Mouse (Mus musculus) liver, embryonic 12.5 days (tissue): ENCODE data around the gene Ergic1. TPM values are rescaled to one million over a fixed set of nuclear protein-coding genes. Genes with fewer than 3 reads are reported as not detected.

ENCODE experiments used
- ATAC-seq: fragments of 200-750 bp; cut with Nextera tagmentation; 2 replicates; pipeline ENCODE4 v1.8.0; 2017; ENCODE audit warnings: moderate number of reproducible peaks, mild to moderate bottlenecking, moderate library complexity
- H3K27ac ChIP-seq: fragments of 300-500 bp; sonication (generic); 2 replicates; pipeline ENCODE4 v1.5.1; 2016; ENCODE audit warnings: mild to moderate bottlenecking
- H3K27me3 ChIP-seq: fragments of 300-500 bp; sonication (generic); replicated peaks from 2 replicates; pipeline ENCODE4 v1.6.1; 2016; ENCODE audit warnings: mild to moderate bottlenecking, moderate library complexity
- H3K36me3 ChIP-seq: fragments of 300-500 bp; sonication (generic); 2 replicates; pipeline ENCODE4 v1.6.1; 2016; ENCODE audit warnings: mild to moderate bottlenecking, moderate library complexity
- H3K4me1 ChIP-seq: fragments of 300-500 bp; sonication (generic); 2 replicates; pipeline ENCODE4 v1.6.1; 2016
- H3K4me2 ChIP-seq: fragments of 300-500 bp; sonication (generic); 2 replicates; pipeline ENCODE4 v1.6.1; 2016; ENCODE audit warnings: mild to moderate bottlenecking, moderate library complexity
- H3K4me3 ChIP-seq: fragments of 300-500 bp; sonication (generic); 2 replicates; pipeline ENCODE4 v1.5.1; 2016; ENCODE audit warnings: mild to moderate bottlenecking, moderate library complexity
- H3K9ac ChIP-seq: fragments of 300-500 bp; sonication (generic); 2 replicates; pipeline ENCODE4 v1.6.1; 2016; ENCODE audit warnings: mild to moderate bottlenecking, moderate library complexity
- H3K9me3 ChIP-seq: fragments of 300-500 bp; sonication (generic); replicated peaks from 2 replicates; pipeline ENCODE4 v1.6.1; 2016; ENCODE audit warnings: mild to moderate bottlenecking, moderate library complexity
- WGBS: fragments of 180-500 bp; shearing (Covaris S2); methylation state at CpG from one replicate; pipeline ENCODE4 v1.1.7; 2016; ENCODE audit not compliant: insufficient replicate concordance; 5-methylcytosine and 5-hydroxymethylcytosine counted together
- polyA plus RNA-seq: library from polyadenylated mRNA; unstranded; fragments of >200 nt; fragmentation: Nextera tagmentation; extraction: Ambion mirVana; gene quantifications from 2 replicates; pipeline ENCODE4 v1.2.1, GENCODE M21; 2016

Ergic1 gene
- polyA plus RNA-seq, 1 experiment from 2014 or later, result 45.7 TPM

- H3K4me2 ChIP-seq, result no peak overlapping the region
- H3K4me3 ChIP-seq, result no peak overlapping the region
- H3K27ac ChIP-seq, result no peak overlapping the region
- no peak overlapping the region for H3K9ac ChIP-seq
- no peaks in the 10 kb centered on the region for H3K27me3 ChIP-seq
- WGBS, result 81% methylated on average over 7 of the region's 7 CpGs
- H3K9me3 ChIP-seq, result no peaks in the 10 kb centered on the region
- 0 out of 2 replicates have a peak, but pooled peaks cover 6% of the 10 kb centered on the region for H3K4me1 ChIP-seq
- H3K36me3 ChIP-seq, result peaks cover 81% of the 10 kb centered on the region
- no peak for ATAC-seq
Measured at GRCm38 (mm10) chr17:26635951-26636350, 74.7 kb downstream of the Ergic1 start.

- H3K4me2 ChIP-seq, result no peak overlapping the region
- ATAC-seq, result no peak
- H3K4me3 ChIP-seq, result no peak overlapping the region
- H3K27me3 ChIP-seq, result no peaks in the 10 kb centered on the region
- whole genome bisulfite sequencing, result 60% methylated on average over 4 of the region's 4 CpGs
- H3K27ac ChIP-seq, result peak overlapping the region; percentile 43
- H3K4me1 ChIP-seq, result 0 out of 2 replicates have a peak, but pooled peaks cover 6% of the 10 kb centered on the region
- H3K9me3 ChIP-seq, result no peaks in the 10 kb centered on the region
- peaks cover 83% of the 10 kb centered on the region for H3K36me3 ChIP-seq
- no peak overlapping the region for H3K9ac ChIP-seq
Measured at GRCm38 (mm10) chr17:26637851-26638250, 76.6 kb downstream of the Ergic1 start.

GRCm38 (mm10) chr17:26638655-26639054 lies 77.4 kb downstream of the Ergic1 start:
- Histone ChIP-seq H3K9me3 (no peaks in the 10 kb centered on the region), H3K36me3 (peaks cover 84% of the 10 kb centered on the region), H3K4me2 (no peak overlapping the region), H3K9ac (no peak overlapping the region), H3K27me3 (no peaks in the 10 kb centered on the region), H3K27ac (no peak overlapping the region), H3K4me3 (no peak overlapping the region), H3K4me1 (0 out of 2 replicates have a peak, but pooled peaks cover 6% of the 10 kb centered on the region)
- ATAC-seq, result peak; percentile 48; the same call in 1 of the 2 replicates
- 23% methylated on average over 7 of the region's 7 CpGs for WGBS

- Histone ChIP-seq H3K27me3 (no peaks in the 10 kb centered on the region), H3K9me3 (no peaks in the 10 kb centered on the region), H3K36me3 (peaks cover 84% of the 10 kb centered on the region), H3K9ac (no peak overlapping the region), H3K4me3 (no peak overlapping the region), H3K4me1 (0 out of 2 replicates have a peak, but pooled peaks cover 6% of the 10 kb centered on the region), H3K27ac (no peak overlapping the region), H3K4me2 (no peak overlapping the region)
- 74% methylated on average over 2 of the region's 2 CpGs for WGBS
- ATAC-seq, result no peak
Measured at GRCm38 (mm10) chr17:26639791-26640190, 78.5 kb downstream of the Ergic1 start.

GRCm38 (mm10) chr17:26640286-26640740 lies 79.0 kb downstream of the Ergic1 start:
- no peak overlapping the region for H3K4me3 ChIP-seq
- no peak overlapping the region for H3K4me2 ChIP-seq
- H3K27me3 ChIP-seq, result no peaks in the 10 kb centered on the region
- no peak overlapping the region for H3K27ac ChIP-seq
- ATAC-seq, result no peak
- peaks cover 82% of the 10 kb centered on the region for H3K36me3 ChIP-seq
- H3K9ac ChIP-seq, result no peak overlapping the region
- H3K9me3 ChIP-seq, result no peaks in the 10 kb centered on the region
- WGBS, result 85% methylated on average over 3 of the region's 3 CpGs
- peaks cover 11% of the 10 kb centered on the region; the same call in 1 of the 2 replicates for H3K4me1 ChIP-seq

GRCm38 (mm10) chr17:26643456-26643855 lies 82.2 kb downstream of the Ergic1 start:
- Histone ChIP-seq H3K9ac (no peak overlapping the region), H3K4me1 (peaks cover 8% of the 10 kb centered on the region; the same call in 1 of the 2 replicates), H3K27ac (no peak overlapping the region), H3K27me3 (no peaks in the 10 kb centered on the region), H3K4me2 (no peak overlapping the region), H3K9me3 (no peaks in the 10 kb centered on the region), H3K36me3 (peaks cover 82% of the 10 kb centered on the region), H3K4me3 (no peak overlapping the region)
- 89% methylated on average over 8 of the region's 8 CpGs for WGBS
- ATAC-seq, result no peak

GRCm38 (mm10) chr17:26643993-26644392 lies 82.7 kb downstream of the Ergic1 start:
- Histone ChIP-seq H3K4me3 (no peak overlapping the region), H3K9ac (no peak overlapping the region), H3K4me1 (peaks cover 8% of the 10 kb centered on the region; the same call in 1 of the 2 replicates), H3K27me3 (no peaks in the 10 kb centered on the region), H3K4me2 (no peak overlapping the region), H3K36me3 (peaks cover 83% of the 10 kb centered on the region), H3K27ac (no peak overlapping the region), H3K9me3 (no peaks in the 10 kb centered on the region)
- no peak for ATAC-seq
- WGBS, result 90% methylated on average over 2 of the region's 2 CpGs

- Histone ChIP-seq H3K4me3 (no peak overlapping the region), H3K27me3 (no peaks in the 10 kb centered on the region), H3K9ac (no peak overlapping the region), H3K4me1 (peaks cover 8% of the 10 kb centered on the region; the same call in 1 of the 2 replicates), H3K36me3 (peaks cover 77% of the 10 kb centered on the region), H3K27ac (no peak overlapping the region), H3K9me3 (no peaks in the 10 kb centered on the region), H3K4me2 (no peak overlapping the region)
- 78% methylated on average over 9 of the region's 9 CpGs for WGBS
- no peak for ATAC-seq
Measured at GRCm38 (mm10) chr17:26644509-26645410, 83.5 kb downstream of the Ergic1 start.

- H3K36me3 ChIP-seq, result peaks cover 73% of the 10 kb centered on the region
- ATAC-seq, result no peak
- 74% methylated on average over 8 of the region's 8 CpGs for WGBS
- no peaks in the 10 kb centered on the region for H3K9me3 ChIP-seq
- H3K4me3 ChIP-seq, result no peak overlapping the region
- no peaks in the 10 kb centered on the region for H3K27me3 ChIP-seq
- no peak overlapping the region for H3K9ac ChIP-seq
- no peak overlapping the region for H3K4me2 ChIP-seq
- no peak overlapping the region for H3K27ac ChIP-seq
- H3K4me1 ChIP-seq, result peaks cover 8% of the 10 kb centered on the region; the same call in 1 of the 2 replicates
Measured at GRCm38 (mm10) chr17:26645411-26645854, 84.1 kb downstream of the Ergic1 start.

- H3K27ac ChIP-seq, result no peak overlapping the region
- peaks cover 66% of the 10 kb centered on the region for H3K36me3 ChIP-seq
- no peak overlapping the region for H3K4me3 ChIP-seq
- ATAC-seq, result no peak
- H3K9ac ChIP-seq, result no peak overlapping the region
- peaks cover 8% of the 10 kb centered on the region; the same call in 1 of the 2 replicates for H3K4me1 ChIP-seq
- no peaks in the 10 kb centered on the region for H3K27me3 ChIP-seq
- no peak overlapping the region for H3K4me2 ChIP-seq
- WGBS, result 72% methylated on average over 12 of the region's 13 CpGs
- H3K9me3 ChIP-seq, result no peaks in the 10 kb centered on the region
Measured at GRCm38 (mm10) chr17:26647283-26647682, 86.0 kb downstream of the Ergic1 start.

GRCm38 (mm10) chr17:26649565-26649964 lies 88.3 kb downstream of the Ergic1 start:
- H3K4me1 ChIP-seq, result peaks cover 8% of the 10 kb centered on the region; the same call in 1 of the 2 replicates
- no peak overlapping the region for H3K9ac ChIP-seq
- H3K36me3 ChIP-seq, result peaks cover 66% of the 10 kb centered on the region
- H3K27me3 ChIP-seq, result no peaks in the 10 kb centered on the region
- no peak overlapping the region for H3K27ac ChIP-seq
- H3K4me3 ChIP-seq, result no peak overlapping the region
- H3K9me3 ChIP-seq, result no peaks in the 10 kb centered on the region
- no peak overlapping the region for H3K4me2 ChIP-seq
- no peak for ATAC-seq
- 72% methylated on average over 4 of the region's 4 CpGs for WGBS
